Mouse (Mus musculus): Measurements from ENCODE around the gene Ccdc194. TPM values are rescaled to one million over a fixed set of nuclear protein-coding genes. Genes with fewer than 3 reads are reported as not detected.

Ccdc194 gene
- polyA plus RNA-seq, 1 experiment from 2014 or later, result 0.32 TPM

GRCm38 (mm10) chr8:71558071-71558957 is 32.8 kb upstream of the Ccdc194 start, which contains the start of gene Tmem221:
TSS of gene Tmem221 (minus strand) at chr8:71558871.
- Histone ChIP-seq H3K4me1 (ENCODE audit: control insufficient read depth, insufficient read depth, low read length) (peaks cover 20% of the 10 kb centered on the region), H3K9ac (ENCODE audit: low read length) (peak within 1 kb of the TSS; percentile 73), H3K9me3 (replicated peaks; ENCODE audit: control insufficient read depth, low read length) (no peaks in the 10 kb centered on the region), H3K27me3 (ENCODE audit: control insufficient read depth, insufficient read depth, low read length) (peaks cover 36% of the 10 kb centered on the region), H3K27ac (ENCODE audit: low read length) (no peak within 1 kb of the TSS), H3K36me3 (ENCODE audit: control insufficient read depth, insufficient read depth, low read length) (no peaks in the 10 kb centered on the region), H3K4me2 (ENCODE audit: low read depth, low read length) (peak within 1 kb of the TSS; percentile 90), H3K4me3 (replicated peaks; ENCODE audit: low read length) (peak within 1 kb of the TSS; percentile 54)
- ATAC-seq (ENCODE audit: insufficient read depth, low FRiP score), result peak; percentile 4; the same call in 1 of the 2 replicates
- 3% methylated on average over 70 of the region's 70 CpGs for WGBS

- Histone ChIP-seq H3K27me3 (ENCODE audit: control insufficient read depth, insufficient read depth, low read length) (peaks cover 16% of the 10 kb centered on the region), H3K27ac (ENCODE audit: low read length) (no peak overlapping the region), H3K4me3 (replicated peaks; ENCODE audit: low read length) (no peak overlapping the region), H3K4me2 (ENCODE audit: low read depth, low read length) (no peak overlapping the region), H3K36me3 (ENCODE audit: control insufficient read depth, insufficient read depth, low read length) (no peaks in the 10 kb centered on the region), H3K4me1 (ENCODE audit: control insufficient read depth, insufficient read depth, low read length) (peaks cover 20% of the 10 kb centered on the region), H3K9me3 (replicated peaks; ENCODE audit: control insufficient read depth, low read length) (no peaks in the 10 kb centered on the region), H3K9ac (ENCODE audit: low read length) (no peak overlapping the region)
- ATAC-seq (ENCODE audit: insufficient read depth, low FRiP score), result no peak
- 91% methylated on average over 2 of the region's 2 CpGs for WGBS
Measured at GRCm38 (mm10) chr8:71554644-71555043, 29.1 kb upstream of the Ccdc194 start.

GRCm38 (mm10) chr8:71554001-71554400 is 28.5 kb upstream of the Ccdc194 start:
- Histone ChIP-seq H3K36me3 (ENCODE audit: control insufficient read depth, insufficient read depth, low read length) (no peaks in the 10 kb centered on the region), H3K4me3 (replicated peaks; ENCODE audit: low read length) (no peak overlapping the region), H3K4me2 (ENCODE audit: low read depth, low read length) (no peak overlapping the region), H3K9ac (ENCODE audit: low read length) (no peak overlapping the region), H3K9me3 (replicated peaks; ENCODE audit: control insufficient read depth, low read length) (no peaks in the 10 kb centered on the region), H3K4me1 (ENCODE audit: control insufficient read depth, insufficient read depth, low read length) (peaks cover 16% of the 10 kb centered on the region), H3K27me3 (ENCODE audit: control insufficient read depth, insufficient read depth, low read length) (peaks cover 14% of the 10 kb centered on the region), H3K27ac (ENCODE audit: low read length) (no peak overlapping the region)
- ATAC-seq (ENCODE audit: insufficient read depth, low FRiP score), result no peak
- WGBS, result 69% methylated on average over 6 of the region's 6 CpGs

GRCm38 (mm10) chr8:71552770-71553169 is 27.3 kb upstream of the Ccdc194 start:
- Histone ChIP-seq H3K4me3 (replicated peaks; ENCODE audit: low read length) (no peak overlapping the region), H3K27ac (ENCODE audit: low read length) (0 out of 2 replicates have a peak overlapping the region, but pooled peaks have one; percentile 15), H3K4me1 (ENCODE audit: control insufficient read depth, insufficient read depth, low read length) (peaks cover 8% of the 10 kb centered on the region; the same call in 1 of the 2 replicates), H3K9me3 (replicated peaks; ENCODE audit: control insufficient read depth, low read length) (no peaks in the 10 kb centered on the region), H3K27me3 (ENCODE audit: control insufficient read depth, insufficient read depth, low read length) (peaks cover 2% of the 10 kb centered on the region), H3K36me3 (ENCODE audit: control insufficient read depth, insufficient read depth, low read length) (no peaks in the 10 kb centered on the region), H3K4me2 (ENCODE audit: low read depth, low read length) (no peak overlapping the region), H3K9ac (ENCODE audit: low read length) (no peak overlapping the region)
- whole genome bisulfite sequencing, result 43% methylated on average over 6 of the region's 6 CpGs
- ATAC-seq (ENCODE audit: insufficient read depth, low FRiP score), result no peak

GRCm38 (mm10) chr8:71550754-71551153 is 25.2 kb upstream of the Ccdc194 start:
- Histone ChIP-seq H3K4me2 (ENCODE audit: low read depth, low read length) (no peak overlapping the region), H3K9me3 (replicated peaks; ENCODE audit: control insufficient read depth, low read length) (no peaks in the 10 kb centered on the region), H3K36me3 (ENCODE audit: control insufficient read depth, insufficient read depth, low read length) (no peaks in the 10 kb centered on the region), H3K9ac (ENCODE audit: low read length) (no peak overlapping the region), H3K27ac (ENCODE audit: low read length) (no peak overlapping the region), H3K4me1 (ENCODE audit: control insufficient read depth, insufficient read depth, low read length) (peaks cover 8% of the 10 kb centered on the region; the same call in 1 of the 2 replicates), H3K27me3 (ENCODE audit: control insufficient read depth, insufficient read depth, low read length) (no peaks in the 10 kb centered on the region), H3K4me3 (replicated peaks; ENCODE audit: low read length) (no peak overlapping the region)
- ATAC-seq (ENCODE audit: insufficient read depth, low FRiP score), result no peak
- 65% methylated on average over 7 of the region's 7 CpGs for WGBS

- H3K27ac ChIP-seq (ENCODE audit: low read length), result no peak overlapping the region
- 87% methylated on average over 7 of the region's 7 CpGs for WGBS
Measured at GRCm38 (mm10) chr8:71547590-71547989, 22.1 kb upstream of the Ccdc194 start.

GRCm38 (mm10) chr8:71545053-71545452 is 19.5 kb upstream of the Ccdc194 start:
- peaks cover 7% of the 10 kb centered on the region; the same call in 1 of the 2 replicates for H3K4me1 ChIP-seq (ENCODE audit: control insufficient read depth, insufficient read depth, low read length)
- H3K9me3 ChIP-seq (replicated peaks; ENCODE audit: control insufficient read depth, low read length), result no peaks in the 10 kb centered on the region
- no peak overlapping the region for H3K4me2 ChIP-seq (ENCODE audit: low read depth, low read length)
- no peaks in the 10 kb centered on the region for H3K36me3 ChIP-seq (ENCODE audit: control insufficient read depth, insufficient read depth, low read length)
- 88% methylated on average over 11 of the region's 11 CpGs for WGBS
- ATAC-seq (ENCODE audit: insufficient read depth, low FRiP score), result no peak
- H3K4me3 ChIP-seq (replicated peaks; ENCODE audit: low read length), result no peak overlapping the region
- H3K27me3 ChIP-seq (ENCODE audit: control insufficient read depth, insufficient read depth, low read length), result no peaks in the 10 kb centered on the region
- H3K27ac ChIP-seq (ENCODE audit: low read length), result no peak overlapping the region
- H3K9ac ChIP-seq (ENCODE audit: low read length), result no peak overlapping the region

More at GRCm38 (mm10) chr8:71547590-71547989, 22.1 kb upstream of the Ccdc194 start:
- Histone ChIP-seq H3K9ac (ENCODE audit: low read length) (no peak overlapping the region), H3K9me3 (replicated peaks; ENCODE audit: control insufficient read depth, low read length) (no peaks in the 10 kb centered on the region), H3K4me3 (replicated peaks; ENCODE audit: low read length) (no peak overlapping the region), H3K4me2 (ENCODE audit: low read depth, low read length) (no peak overlapping the region), H3K36me3 (ENCODE audit: control insufficient read depth, insufficient read depth, low read length) (no peaks in the 10 kb centered on the region), H3K4me1 (ENCODE audit: control insufficient read depth, insufficient read depth, low read length) (peaks cover 10% of the 10 kb centered on the region; the same call in 1 of the 2 replicates), H3K27me3 (ENCODE audit: control insufficient read depth, insufficient read depth, low read length) (no peaks in the 10 kb centered on the region)
- no peak for ATAC-seq (ENCODE audit: insufficient read depth, low FRiP score)

- Histone ChIP-seq H3K4me1 (ENCODE audit: control insufficient read depth, insufficient read depth, low read length) (peaks cover 7% of the 10 kb centered on the region; the same call in 1 of the 2 replicates), H3K36me3 (ENCODE audit: control insufficient read depth, insufficient read depth, low read length) (no peaks in the 10 kb centered on the region), H3K9me3 (replicated peaks; ENCODE audit: control insufficient read depth, low read length) (no peaks in the 10 kb centered on the region), H3K9ac (ENCODE audit: low read length) (peak overlapping the region; percentile 86), H3K27ac (ENCODE audit: low read length) (no peak overlapping the region), H3K27me3 (ENCODE audit: control insufficient read depth, insufficient read depth, low read length) (no peaks in the 10 kb centered on the region), H3K4me2 (ENCODE audit: low read depth, low read length) (peak overlapping the region; percentile 90), H3K4me3 (replicated peaks; ENCODE audit: low read length) (peak overlapping the region; percentile 93)
- 82% methylated on average over 9 of the region's 9 CpGs for WGBS
- ATAC-seq (ENCODE audit: insufficient read depth, low FRiP score), result no peak
Measured at GRCm38 (mm10) chr8:71543755-71544154, 18.2 kb upstream of the Ccdc194 start.
